Mouse (Mus musculus) Patski (cell line): ENCODE measurements around the gene Aff3. TPM values are rescaled to one million over a fixed set of nuclear protein-coding genes. Genes with fewer than 3 reads are reported as not detected.

Experiments
- ATAC-seq: fragments of 100-300 bp; one replicate; pipeline ENCODE4 v1.8.0; 2021
- CTCF ChIA-PET: fragments of 350-600 bp; sonication (Branson Sonifier 250); formaldehyde crosslinking; loops from one replicate; lab custom pipeline; 2022; ENCODE audit warnings: inconsistent platforms; lab: Charles Lee
- POLR2A ChIA-PET: fragments of 350-600 bp; sonication (Branson Sonifier 250); formaldehyde crosslinking; loops from one replicate; lab custom pipeline; 2022; ENCODE audit warnings: antibody characterized with exemption, inconsistent platforms; lab: Charles Lee
- DNase-seq: peaks from one replicate; pipeline ENCODE4 v3.0.0-alpha.2; 2011; ENCODE audit warnings: low read depth, low spot score
- H3K27me3 ChIP-seq: fragments of 371-371 bp; one replicate; pipeline ENCODE4 v1.5.1; 2021
- CTCF ChIP-seq: fragments of 100-300 bp; IDR thresholded peaks from one replicate; pipeline ENCODE4 v1.5.1; 2021
- in situ Hi-C: fragments of 300-500 bp; cut with MboI; formaldehyde crosslinking; loops from 3 replicates; pipeline ENCODE4 v1.11.1; 2018; ENCODE audit warnings: low pct_unique_long_range_greater_than_20kb, mixed read lengths
- polyA plus RNA-seq: library from polyadenylated mRNA; unstranded; gene quantifications from one replicate; pipeline ENCODE4 v1.2.3, GENCODE M21; 2021

Aff3 gene
- polyA plus RNA-seq, 1 experiment from 2014 or later = 0.39 TPM

DNA sequence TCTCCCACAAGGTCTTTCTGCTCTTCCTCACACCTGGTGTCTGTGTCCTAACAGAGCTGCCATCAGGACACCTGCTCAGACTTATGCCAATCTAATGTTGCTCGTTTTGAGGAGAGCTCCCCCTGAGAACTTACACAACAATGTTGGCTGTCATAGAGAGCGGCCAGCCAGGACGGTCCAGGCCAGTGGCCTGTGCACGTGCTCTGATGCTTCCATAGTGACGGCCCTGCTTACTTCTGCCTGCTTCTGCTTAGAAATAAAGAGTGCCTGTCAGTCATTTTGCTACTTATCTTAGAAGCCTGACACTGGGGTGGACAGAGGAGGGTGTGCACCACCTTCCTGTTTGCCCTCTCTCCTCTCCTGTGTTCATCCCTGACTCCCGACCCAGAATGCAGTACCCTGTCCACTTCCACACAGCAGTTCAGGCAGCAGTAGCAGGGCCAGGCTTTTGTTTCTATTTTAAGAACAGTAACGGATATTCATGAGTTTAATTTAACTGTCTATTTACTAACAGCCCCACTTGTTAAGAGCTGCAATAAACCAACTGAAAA is 208.0 kb downstream of the Aff3 start:
- DNase-seq (no peak), ATAC-seq (no peak)
- CTCF ChIA-PET = no interaction called here
- no peak for TF ChIP-seq CTCF
- peaks cover 9% of the 10 kb centered on the region for H3K27me3 ChIP-seq
- in situ Hi-C loops = no loop called here
- POLR2A ChIA-PET = no interaction called here

DNA sequence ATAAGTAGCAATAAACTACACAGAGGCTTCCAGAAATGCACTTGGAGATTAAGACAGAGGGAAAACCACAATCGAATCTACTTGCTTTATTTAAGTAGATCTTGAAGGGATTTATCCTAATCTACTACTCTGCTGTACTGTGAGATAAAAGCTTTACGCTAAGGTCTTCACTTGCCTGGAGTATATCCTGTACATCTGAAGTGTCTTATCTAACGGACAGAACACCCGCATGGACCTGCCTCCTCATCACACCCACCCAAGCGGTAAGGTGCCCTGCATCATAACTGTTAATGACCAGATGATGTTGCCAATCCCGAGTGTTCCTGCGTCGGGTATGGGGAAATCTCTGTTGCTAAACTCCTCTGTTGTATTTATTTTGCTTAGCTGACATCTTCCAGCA is 209.8 kb downstream of the Aff3 start:
- ChIA-PET CTCF (interaction anchor here (0.6 kb wide), 1 partner anchor 70 kb away, joined by 3 read pairs; no protein-coding TSS in a partner anchor), POLR2A (no interaction called here)
- in situ Hi-C loops = no loop called here
- ATAC-seq (no peak), DNase-seq (no peak)
- no peak for TF ChIP-seq CTCF
- H3K27me3 ChIP-seq = peaks cover 9% of the 10 kb centered on the region

- no peak for TF ChIP-seq CTCF
- no peak for ATAC-seq
- no peak for DNase-seq
- peaks cover 9% of the 10 kb centered on the region for H3K27me3 ChIP-seq
- POLR2A ChIA-PET = no interaction called here
- in situ Hi-C loops = no loop called here
- CTCF ChIA-PET = interaction anchor here (1.0 to 1.9 kb wide), 2 partner anchors 9 to 10 kb away, joined by 3 to 4 read pairs; no protein-coding TSS in a partner anchor
Observed at GRCm38 (mm10) chr1:38451367-38451766, 213.4 kb downstream of the Aff3 start.

DNA sequence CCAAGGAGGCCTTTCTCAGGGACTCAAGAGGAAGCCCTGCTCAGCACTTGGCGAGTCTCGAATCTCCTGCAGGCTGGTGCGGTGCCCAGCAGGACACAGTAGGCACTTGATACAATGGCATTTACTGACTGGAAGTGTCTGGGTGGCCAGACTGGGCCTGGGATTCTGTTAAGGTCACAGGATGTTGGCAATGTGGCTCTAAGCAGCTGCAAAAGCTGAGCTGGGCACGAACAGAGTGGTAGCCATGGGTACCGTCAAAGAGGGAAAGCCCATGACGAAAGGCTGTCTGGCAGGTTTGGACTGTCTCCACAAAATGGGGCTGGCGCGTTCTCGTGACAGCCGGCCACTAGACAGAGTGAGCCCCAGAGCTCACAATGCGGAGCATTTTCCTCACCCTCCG is 214.1 kb downstream of the Aff3 start:
- no peak for TF ChIP-seq CTCF
- peaks cover 9% of the 10 kb centered on the region for H3K27me3 ChIP-seq
- DNase-seq = no peak
- in situ Hi-C loops = no loop called here
- ChIA-PET CTCF (interaction anchor here (1.0 to 1.9 kb wide), 2 partner anchors 9 kb away, joined by 3 to 4 read pairs; no protein-coding TSS in a partner anchor), POLR2A (no interaction called here)
- no peak for ATAC-seq

DNA sequence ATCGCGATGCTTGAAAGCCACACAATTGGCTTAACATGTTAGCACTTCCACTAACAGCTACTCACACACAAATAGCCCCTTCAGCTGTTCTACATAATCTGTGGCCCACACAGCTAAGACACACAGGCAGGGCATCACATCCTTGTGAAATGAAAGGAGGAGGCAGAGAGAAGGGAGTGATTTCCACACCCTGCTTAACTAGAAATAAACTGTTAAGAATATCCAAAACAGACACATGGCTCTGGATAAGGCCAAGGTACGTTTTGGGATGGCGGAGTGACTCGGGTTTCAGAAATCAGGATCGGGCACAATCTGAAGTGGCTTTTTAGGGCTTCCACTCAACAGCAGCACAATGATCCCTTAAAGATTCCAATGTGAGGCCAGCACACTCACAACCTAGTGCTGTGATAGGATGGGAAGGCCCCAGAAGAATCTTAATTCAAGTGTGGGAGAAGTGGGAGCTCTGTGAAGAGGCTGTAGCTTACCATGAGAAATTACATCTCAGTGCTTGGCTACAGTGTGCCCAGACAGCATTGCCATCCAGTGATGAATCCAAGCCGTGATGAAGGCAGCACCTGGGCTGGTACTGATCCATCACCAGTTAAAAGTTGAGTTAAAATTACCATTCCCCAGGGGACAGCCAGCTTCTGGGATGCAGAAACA is 214.8 kb downstream of the Aff3 start:
- TF ChIP-seq CTCF = no peak
- no peak for DNase-seq
- in situ Hi-C loops = no loop called here
- peaks cover 4% of the 10 kb centered on the region for H3K27me3 ChIP-seq
- ChIA-PET POLR2A (no interaction called here), CTCF (no interaction called here)
- ATAC-seq = no peak

DNA sequence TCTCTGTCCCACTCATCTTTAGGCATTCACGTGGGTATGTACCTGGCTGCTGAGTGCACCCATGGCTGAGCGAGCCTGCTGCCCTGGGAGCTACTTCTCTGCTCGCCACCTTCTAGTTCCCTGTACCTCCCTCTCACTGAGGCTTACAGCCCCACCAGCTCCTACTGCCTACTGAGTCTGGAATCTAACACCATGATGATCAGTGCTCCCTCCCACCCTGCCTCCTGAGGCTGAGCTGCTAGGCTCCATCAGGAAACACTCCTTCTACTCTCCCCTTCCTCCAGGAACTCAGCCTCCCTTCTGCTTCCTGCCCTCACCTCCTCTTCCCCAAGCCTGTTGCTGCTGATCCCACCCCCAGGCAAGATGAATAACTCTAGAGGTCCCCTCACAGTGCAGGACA is 215.9 kb downstream of the Aff3 start:
- in situ Hi-C loops = no loop called here
- peaks cover 4% of the 10 kb centered on the region for H3K27me3 ChIP-seq
- no peak for TF ChIP-seq CTCF
- ChIA-PET POLR2A (no interaction called here), CTCF (no interaction called here)
- ATAC-seq = no peak
- no peak for DNase-seq

GRCm38 (mm10) chr1:38447581-38447980 is 217.2 kb downstream of the Aff3 start:
- no peak for TF ChIP-seq CTCF
- H3K27me3 ChIP-seq = no peaks in the 10 kb centered on the region
- ATAC-seq = no peak
- no peak for DNase-seq
- ChIA-PET CTCF (interaction anchor here (1.1 kb wide), 1 partner anchor 11 kb away, joined by 3 read pairs; no protein-coding TSS in a partner anchor), POLR2A (no interaction called here)
- in situ Hi-C loops = no loop called here

GRCm38 (mm10) chr1:38446152-38446820 is 218.5 kb downstream of the Aff3 start:
- no peaks in the 10 kb centered on the region for H3K27me3 ChIP-seq
- TF ChIP-seq CTCF = no peak
- ATAC-seq (no peak), DNase-seq (no peak)
- CTCF ChIA-PET = interaction anchor here (1.6 kb wide), 1 partner anchor 53 kb away, joined by 4 read pairs; no protein-coding TSS in a partner anchor
- in situ Hi-C loops = no loop called here
- POLR2A ChIA-PET = no interaction called here

DNA sequence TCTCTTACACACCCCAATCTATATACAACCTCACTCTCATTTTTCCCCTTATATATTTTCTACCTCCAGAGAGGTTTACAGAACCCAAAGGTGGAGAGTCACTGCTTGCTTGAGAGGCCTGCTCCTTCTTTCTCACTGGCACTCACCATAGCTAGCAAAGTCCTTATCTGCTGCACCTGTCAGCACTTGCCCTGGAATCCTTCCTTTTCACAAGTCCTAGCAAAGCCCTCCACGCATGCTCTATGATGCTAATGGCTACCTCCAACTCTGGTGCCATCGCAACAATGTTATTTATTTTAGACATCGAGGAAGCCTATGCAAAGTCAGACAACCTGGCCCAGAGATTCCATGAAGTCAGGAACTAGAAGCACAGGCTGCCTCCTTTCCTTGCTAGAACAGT is 221.9 kb downstream of the Aff3 start:
- no peak for ATAC-seq
- in situ Hi-C loops = no loop called here
- ChIA-PET POLR2A (no interaction called here), CTCF (no interaction called here)
- H3K27me3 ChIP-seq = no peaks in the 10 kb centered on the region
- TF ChIP-seq CTCF = no peak
- no peak for DNase-seq

DNA sequence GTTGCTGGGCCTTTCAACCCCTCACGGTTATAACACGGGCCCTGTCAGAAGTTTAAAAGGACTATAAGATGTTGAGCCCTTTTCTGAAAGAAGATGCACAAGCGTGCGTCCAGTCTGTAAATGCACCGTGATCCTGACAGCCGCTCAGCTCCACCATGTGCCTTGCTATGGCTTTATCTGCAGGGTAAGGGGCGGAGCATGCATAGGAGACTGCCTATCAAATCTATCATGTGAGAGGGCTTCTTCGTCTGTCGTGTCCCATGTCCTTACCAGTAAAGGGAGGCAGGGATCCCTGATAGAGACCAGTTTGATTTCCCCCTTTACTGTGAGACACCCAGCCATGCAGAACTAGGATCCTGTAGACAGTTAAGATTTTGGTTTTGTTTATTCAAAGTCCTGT is 222.3 kb downstream of the Aff3 start:
- in situ Hi-C loops = no loop called here
- ChIA-PET POLR2A (no interaction called here), CTCF (no interaction called here)
- no peak for TF ChIP-seq CTCF
- ATAC-seq (no peak), DNase-seq (no peak)
- no peaks in the 10 kb centered on the region for H3K27me3 ChIP-seq

DNA sequence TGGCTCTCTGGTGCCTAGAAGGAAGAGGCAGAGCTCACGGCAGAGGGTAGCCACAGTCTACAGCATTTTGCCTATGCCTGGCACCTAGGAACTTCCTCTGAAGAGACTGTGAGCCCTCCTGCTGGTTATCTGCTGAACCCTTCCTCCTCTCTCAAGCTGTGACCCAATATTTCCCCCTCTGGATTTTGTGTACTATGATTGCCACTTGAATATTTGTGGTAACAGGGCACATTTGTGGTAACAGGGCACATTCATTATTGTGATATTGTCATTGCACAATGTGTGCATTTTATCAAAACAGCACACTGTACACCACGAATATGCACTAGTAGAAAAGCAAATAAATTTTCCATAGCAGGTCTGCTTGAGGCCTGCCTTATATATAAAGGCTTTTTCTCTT is 223.0 kb downstream of the Aff3 start:
- no peak for ATAC-seq
- no peak for TF ChIP-seq CTCF
- ChIA-PET CTCF (interaction anchor here (1.1 kb wide), 1 partner anchor 9 kb away, joined by 3 read pairs; no protein-coding TSS in a partner anchor), POLR2A (interaction anchor here (0.9 kb wide), 1 partner anchor 19 kb away, joined by 3 read pairs; no protein-coding TSS in a partner anchor)
- no peak for DNase-seq
- no peaks in the 10 kb centered on the region for H3K27me3 ChIP-seq
- in situ Hi-C loops = no loop called here
